Mouse (Mus musculus) skeletal muscle tissue, adult 2 months (tissue): ENCODE data around the gene Ssr4.

Experiments used
- DNase-seq: peaks from one replicate; pipeline ENCODE4 v3.0.0-alpha.2; 2012; ENCODE audit warnings: low read depth, low spot score

The Ssr4 gene

DNA sequence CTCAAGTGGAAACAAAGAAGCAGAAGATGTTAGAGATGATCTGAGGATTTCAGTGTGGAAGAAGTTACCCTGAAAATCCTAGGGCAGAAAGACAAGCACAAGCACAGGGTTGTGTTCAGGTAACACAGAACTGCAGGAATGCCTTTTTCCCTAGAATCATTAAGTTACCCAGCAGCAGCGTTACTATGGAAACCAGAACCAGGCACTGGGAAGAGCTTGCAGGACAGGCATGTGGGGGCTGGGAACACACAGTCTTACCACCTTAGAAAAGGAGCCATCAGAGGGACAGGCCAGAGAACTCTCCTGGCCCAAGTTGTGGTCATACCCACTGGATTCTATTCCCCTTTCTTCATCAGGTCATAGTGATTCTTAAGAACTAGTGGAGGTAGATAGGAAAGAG lies 19.0 kb downstream of the Ssr4 start:
- no peak for DNase-seq

DNA sequence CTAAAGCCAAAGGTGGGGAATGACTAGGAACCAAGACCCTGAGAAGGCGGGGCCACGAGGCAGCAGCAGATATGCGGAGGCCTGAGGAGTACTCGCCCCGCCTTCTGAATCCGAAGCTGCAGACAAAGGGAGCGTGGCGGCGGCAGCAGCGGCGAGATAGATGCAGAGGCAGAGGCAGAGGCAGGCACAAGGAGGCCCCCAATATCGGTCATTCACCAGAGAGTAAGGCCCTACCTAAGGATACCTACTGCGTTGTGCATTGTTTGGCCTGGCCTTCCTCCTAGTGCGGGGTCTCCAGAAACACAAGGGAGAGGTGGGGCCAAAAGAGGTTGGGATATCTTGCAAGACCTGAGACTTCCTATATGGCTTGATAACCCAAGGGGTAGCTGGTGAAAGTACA lies 28.2 kb downstream of the Ssr4 start:
- DNase-seq = no peak

DNA sequence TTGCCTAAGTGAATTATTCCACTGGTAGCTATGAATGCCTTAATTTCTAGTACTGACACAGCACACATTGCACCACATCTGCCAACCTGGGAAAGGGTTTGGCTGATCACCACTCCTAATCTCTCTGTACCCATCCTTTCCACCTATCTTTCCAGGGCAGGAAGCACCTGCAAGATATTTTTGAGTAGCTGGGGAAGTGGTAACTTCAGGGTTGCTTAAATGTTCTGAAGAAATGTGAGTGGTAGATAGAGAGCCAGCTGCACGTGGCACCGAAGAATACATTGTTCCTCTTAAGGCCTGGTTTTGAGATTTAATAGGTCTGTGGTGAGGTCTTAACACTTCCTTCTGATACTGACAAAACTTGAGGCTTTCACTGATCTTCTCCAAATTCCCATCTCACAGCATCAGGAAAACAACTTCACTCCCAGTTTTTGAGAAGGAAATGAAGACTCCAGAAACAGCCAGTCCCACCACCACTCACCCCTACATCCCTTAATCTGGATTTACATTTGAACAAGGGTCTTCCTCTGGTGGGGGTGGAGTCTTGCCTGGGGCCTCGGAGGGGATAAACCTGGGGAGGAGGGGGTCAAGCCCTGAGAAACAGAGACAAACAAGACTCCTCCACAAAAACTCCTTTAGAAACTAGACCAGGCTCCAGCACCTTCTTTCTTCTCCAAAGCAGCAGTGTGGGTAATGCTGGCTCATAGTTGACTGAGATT lies 29.9 kb downstream of the Ssr4 start:
- no peak for DNase-seq

DNA sequence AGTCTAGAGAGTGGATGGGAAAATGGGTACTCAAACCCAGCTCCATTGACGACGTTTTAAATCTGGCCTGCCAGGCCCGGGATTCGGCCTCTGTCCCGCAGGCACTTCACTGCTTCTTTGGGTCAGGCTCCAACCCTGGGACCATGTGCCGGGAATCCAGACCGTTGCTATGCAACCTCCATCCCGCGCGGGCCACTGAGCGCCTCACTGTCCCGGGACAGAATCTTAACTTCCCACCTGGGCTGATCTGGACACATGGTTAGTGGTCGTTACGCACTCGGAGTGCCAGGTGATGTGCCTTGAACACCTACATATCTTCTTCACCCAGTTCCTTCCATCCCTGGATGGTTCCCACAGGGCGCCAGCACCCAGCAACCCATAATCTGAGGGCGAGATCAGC lies 36.9 kb downstream of the Ssr4 start:
- DNase-seq = no peak

DNA sequence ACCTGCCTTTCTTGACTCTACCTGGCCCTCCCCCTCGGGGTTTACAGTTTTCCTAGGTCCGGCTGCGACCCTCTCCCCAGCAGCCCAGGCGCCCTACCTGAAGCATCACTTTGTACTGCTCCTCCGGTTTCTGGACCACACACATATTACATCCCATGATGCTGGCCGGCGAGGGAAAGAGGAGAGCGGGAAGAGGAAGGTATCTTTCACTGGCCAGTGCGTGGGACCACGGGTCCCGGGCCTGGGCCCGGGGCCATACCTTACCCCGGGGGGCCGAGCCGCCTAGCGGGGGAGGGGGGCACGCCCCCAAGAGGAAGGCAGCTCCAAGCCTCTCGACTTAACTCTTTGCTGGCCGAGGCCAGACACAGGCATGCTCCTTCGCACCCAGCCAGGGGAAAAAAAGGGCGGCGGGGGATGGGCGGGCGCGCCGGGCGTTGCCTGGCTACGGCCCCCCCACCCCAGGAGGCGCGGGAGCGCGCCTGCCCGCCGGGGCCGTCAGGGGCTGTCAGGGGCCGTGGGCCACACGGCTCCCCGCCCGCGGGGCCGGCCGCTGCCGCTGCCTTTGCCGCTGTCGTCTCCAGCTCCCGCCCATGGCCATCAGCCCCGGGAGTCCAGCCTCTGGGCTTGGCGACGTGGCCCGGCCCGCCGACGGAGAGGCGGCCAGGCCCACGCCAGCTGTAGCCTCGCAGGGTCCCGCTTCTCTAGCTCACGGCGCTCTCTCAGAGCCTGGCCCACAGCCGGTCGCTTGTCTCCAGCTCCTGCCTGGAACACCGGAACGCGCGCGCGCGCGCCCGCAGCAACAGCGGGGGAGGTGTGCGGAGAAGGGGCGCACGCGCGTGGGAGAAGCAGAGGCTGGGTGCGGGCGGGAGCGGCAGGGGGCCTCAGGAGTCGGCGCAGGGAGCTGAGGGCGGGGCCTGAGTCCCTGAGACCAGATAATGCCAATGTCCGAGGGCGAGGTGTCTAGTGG lies 37.6 kb downstream of the Ssr4 start, which contains the start of gene Pdzd4:
Gene Pdzd4, minus strand, starts transcription at position 785 of the 967 bp plus-strand sequence.
- peak; percentile 3 for DNase-seq

DNA sequence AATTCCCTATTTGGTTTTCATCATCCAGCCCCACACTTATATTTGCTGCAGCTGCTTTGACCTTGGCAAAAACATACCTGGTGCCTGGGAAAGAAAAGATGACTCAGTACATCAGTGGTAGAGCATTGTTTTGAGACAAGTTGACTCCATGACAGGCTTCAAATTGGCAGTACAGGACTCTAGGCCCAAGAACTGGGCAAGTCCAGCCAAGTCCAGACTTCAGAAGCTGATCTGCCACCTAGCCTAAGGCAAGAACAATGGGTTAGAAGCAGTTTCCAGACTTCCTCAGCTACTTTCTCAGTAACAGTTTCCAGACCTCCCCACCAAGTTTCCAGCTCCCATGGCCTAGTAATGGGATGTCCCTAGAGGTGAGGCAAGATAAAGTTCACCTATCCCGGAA lies 48.9 kb downstream of the Ssr4 start:
- DNase-seq = no peak

DNA sequence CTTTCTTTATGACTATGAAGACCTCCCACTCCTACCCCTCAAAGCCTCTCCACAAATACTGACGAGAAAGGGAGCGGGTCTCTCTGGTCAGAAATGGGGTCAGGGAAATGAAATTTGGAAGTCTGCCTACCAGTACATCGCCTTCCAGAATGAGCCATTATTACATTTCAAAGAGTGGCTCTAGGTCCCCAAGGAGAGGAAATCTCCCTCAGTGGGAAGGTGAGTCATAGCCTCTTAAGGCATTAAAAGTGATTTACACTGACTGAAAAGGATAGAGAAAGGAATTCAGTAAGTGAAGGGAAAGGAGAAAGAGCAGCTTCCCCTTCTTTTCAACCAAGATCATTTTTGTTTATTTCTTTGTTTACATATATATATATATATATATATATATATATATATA lies 49.9 kb downstream of the Ssr4 start:
- no peak for DNase-seq
